Mouse (Mus musculus): Measurements from ENCODE around the gene Vat1l. TPM values are rescaled to one million over a fixed set of nuclear protein-coding genes. Genes with fewer than 3 reads are reported as not detected.

Vat1l gene
- not detected in 2 replicates for polyA plus RNA-seq (2015; fragmentation: Nextera tagmentation; extraction: Ambion mirVana)

DNA sequence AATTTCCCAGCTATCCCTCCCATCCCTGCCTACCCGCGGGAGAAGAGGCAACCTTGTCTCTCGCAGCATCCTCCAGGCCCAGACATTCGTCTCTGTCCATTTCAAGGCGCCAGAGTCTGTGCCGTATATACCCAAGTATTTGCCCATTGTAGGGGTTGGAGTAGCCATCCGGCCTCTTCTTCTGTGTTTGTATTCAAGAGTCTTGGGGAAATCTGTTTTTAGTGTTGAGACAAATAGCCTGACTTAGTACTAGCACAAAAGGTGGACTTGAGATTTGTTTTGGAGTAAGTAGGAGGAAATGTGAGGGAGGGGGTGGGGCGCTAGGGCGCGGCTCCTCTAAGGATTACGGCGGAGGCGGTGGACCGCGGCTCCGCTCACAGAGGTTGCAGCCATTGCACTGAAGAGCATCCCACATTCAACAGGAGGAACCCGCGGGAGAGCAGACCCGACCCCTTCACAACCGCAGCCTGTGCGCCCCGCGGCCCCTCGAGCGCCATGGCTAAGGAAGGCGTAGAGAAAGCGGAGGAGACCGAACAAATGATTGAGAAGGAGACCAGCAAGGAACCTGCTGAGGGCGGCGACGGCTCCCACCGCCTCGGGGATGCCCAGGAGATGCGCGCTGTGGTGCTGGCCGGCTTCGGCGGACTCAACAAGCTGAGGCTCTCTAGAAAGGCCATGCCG, at the start of gene Vat1l:
Gene Vat1l (plus strand): TSS at position 392 of the 681 bp plus-strand sequence.
- Histone ChIP-seq H3K9me3 (ENCODE audit: low read length) (no peaks in the 10 kb centered on the region), H3K4me3 (ENCODE audit: low read depth, low read length) (no peak within 1 kb of the TSS), H3K36me3 (replicated peaks; ENCODE audit: insufficient read depth, low read length) (no peaks in the 10 kb centered on the region), H3K27ac (ENCODE audit: low read depth) (no peak within 1 kb of the TSS), H3K4me1 (ENCODE audit: insufficient read depth) (0 out of 2 replicates have a peak, but pooled peaks cover 2% of the 10 kb centered on the region), H3K27me3 (ENCODE audit: insufficient read depth, low read length) (peaks cover 23% of the 10 kb centered on the region), H3K4me2 (ENCODE audit: low read depth, low read length) (peak within 1 kb of the TSS; percentile 29; the same call in 1 of the 2 replicates), H3K9ac (replicated peaks) (no peak within 1 kb of the TSS)
- peak; percentile 14 for DNase-seq
- TF ChIP-seq EP300 (IDR thresholded peaks at IDR 0.05; ENCODE audit: low read depth) (no peak), CTCF (IDR thresholded peaks at IDR 0.05; ENCODE audit: low read depth) (no peak)
- no peak for ATAC-seq
- 1% methylated on average over 34 of the region's 39 CpGs for WGBS (ENCODE audit: insufficient replicate concordance)

DNA sequence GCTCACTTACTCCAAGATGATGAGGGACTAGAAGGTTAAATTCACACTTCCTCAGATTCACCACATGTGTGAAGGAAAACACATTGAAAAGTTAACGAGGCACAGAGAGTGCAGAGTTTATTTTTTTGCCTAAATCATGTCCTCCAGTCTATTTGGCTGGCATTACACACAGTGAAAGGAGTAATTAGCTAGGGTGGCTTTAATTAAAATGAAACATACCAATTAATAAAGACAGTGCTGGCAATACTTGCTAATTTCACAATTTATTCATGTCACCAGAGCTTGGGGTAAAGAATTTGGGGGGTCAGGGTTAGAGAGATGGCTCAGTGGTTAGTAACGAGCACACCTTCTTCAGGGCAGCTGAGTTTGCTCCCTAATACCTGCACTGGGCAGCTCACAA, 46.8 kb upstream of the Vat1l start:
- no peak overlapping the region for H3K4me3 ChIP-seq (ENCODE audit: low read depth, low read length)
- H3K27me3 ChIP-seq (ENCODE audit: insufficient read depth, low read length): no peaks in the 10 kb centered on the region
- DNase-seq: no peak
- H3K36me3 ChIP-seq (replicated peaks; ENCODE audit: insufficient read depth, low read length): no peaks in the 10 kb centered on the region
- WGBS (ENCODE audit: insufficient replicate concordance): 62% methylated on average over 2 of the region's 2 CpGs
- no peak overlapping the region for H3K27ac ChIP-seq (ENCODE audit: low read depth)
- H3K4me1 ChIP-seq (ENCODE audit: insufficient read depth): no peaks in the 10 kb centered on the region
- no peaks in the 10 kb centered on the region for H3K9me3 ChIP-seq (ENCODE audit: low read length)
- TF ChIP-seq CTCF (IDR thresholded peaks at IDR 0.05; ENCODE audit: low read depth) (no peak), EP300 (IDR thresholded peaks at IDR 0.05; ENCODE audit: low read depth) (no peak)
- no peak overlapping the region for H3K9ac ChIP-seq (replicated peaks)
- ATAC-seq: no peak
- H3K4me2 ChIP-seq (ENCODE audit: low read depth, low read length): no peak overlapping the region

DNA sequence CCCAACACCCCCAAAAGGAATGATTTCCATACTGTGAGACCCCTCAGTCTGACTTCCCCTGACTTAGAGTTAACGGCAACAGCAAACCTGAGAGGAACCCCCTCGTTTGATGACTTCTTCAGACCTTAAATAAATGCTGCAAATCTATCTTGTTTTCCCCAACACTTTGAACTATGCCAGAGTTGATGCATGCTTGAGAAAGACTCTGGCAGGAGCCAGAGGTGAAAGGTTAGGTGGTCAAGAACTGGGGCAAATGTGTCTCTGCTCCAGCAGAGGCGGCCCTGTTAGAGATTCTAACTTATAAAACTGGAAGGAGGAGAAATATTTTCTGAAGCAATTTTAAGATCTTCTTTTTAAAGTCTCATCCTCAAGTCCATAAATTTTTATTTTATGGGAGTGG, 45.7 kb upstream of the Vat1l start:
- H3K27ac ChIP-seq (ENCODE audit: low read depth): no peak overlapping the region

DNA sequence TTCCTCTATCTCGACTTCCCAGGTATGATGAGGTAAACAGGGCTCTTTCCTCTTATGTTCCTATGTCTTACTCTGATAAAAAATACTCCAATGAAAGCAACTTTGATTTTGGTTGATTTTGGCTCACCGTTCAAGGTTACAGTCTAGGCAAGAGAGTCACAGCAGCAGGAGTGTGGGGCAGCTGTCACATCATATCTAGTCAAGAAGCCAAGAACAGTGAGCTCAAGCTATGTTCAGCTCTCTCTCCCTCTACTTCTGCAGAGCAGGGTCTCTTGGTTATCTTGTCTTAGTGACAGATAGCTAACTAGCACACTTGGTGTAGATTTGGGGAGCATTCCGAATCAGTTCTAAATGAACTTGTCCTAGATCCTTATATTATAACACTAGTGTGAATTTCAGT, 41.5 kb upstream of the Vat1l start:
- ATAC-seq (no peak), DNase-seq (no peak)
- no peak overlapping the region for H3K9ac ChIP-seq (replicated peaks)
- no peak overlapping the region for H3K27ac ChIP-seq (ENCODE audit: low read depth)
- WGBS (ENCODE audit: insufficient replicate concordance): 71% methylated on average over 3 of the region's 3 CpGs
- no peak overlapping the region for H3K4me3 ChIP-seq (ENCODE audit: low read depth, low read length)
- H3K4me1 ChIP-seq (ENCODE audit: insufficient read depth): no peaks in the 10 kb centered on the region
- H3K4me2 ChIP-seq (ENCODE audit: low read depth, low read length): no peak overlapping the region
- H3K27me3 ChIP-seq (ENCODE audit: insufficient read depth, low read length): no peaks in the 10 kb centered on the region
- TF ChIP-seq CTCF (IDR thresholded peaks at IDR 0.05; ENCODE audit: low read depth) (no peak), EP300 (IDR thresholded peaks at IDR 0.05; ENCODE audit: low read depth) (no peak)
- no peaks in the 10 kb centered on the region for H3K9me3 ChIP-seq (ENCODE audit: low read length)
- no peaks in the 10 kb centered on the region for H3K36me3 ChIP-seq (replicated peaks; ENCODE audit: insufficient read depth, low read length)

More for the DNA sequence above, 45.7 kb upstream of the Vat1l start:
- Histone ChIP-seq H3K27me3 (ENCODE audit: insufficient read depth, low read length) (no peaks in the 10 kb centered on the region), H3K36me3 (replicated peaks; ENCODE audit: insufficient read depth, low read length) (no peaks in the 10 kb centered on the region), H3K4me3 (ENCODE audit: low read depth, low read length) (no peak overlapping the region), H3K9ac (replicated peaks) (no peak overlapping the region), H3K4me2 (ENCODE audit: low read depth, low read length) (no peak overlapping the region), H3K4me1 (ENCODE audit: insufficient read depth) (no peaks in the 10 kb centered on the region), H3K9me3 (ENCODE audit: low read length) (no peaks in the 10 kb centered on the region)
- ATAC-seq: no peak
- 74% methylated on average over 3 of the region's 3 CpGs for WGBS (ENCODE audit: insufficient replicate concordance)
- DNase-seq: no peak
- TF ChIP-seq EP300 (IDR thresholded peaks at IDR 0.05; ENCODE audit: low read depth) (no peak), CTCF (IDR thresholded peaks at IDR 0.05; ENCODE audit: low read depth) (no peak)

DNA sequence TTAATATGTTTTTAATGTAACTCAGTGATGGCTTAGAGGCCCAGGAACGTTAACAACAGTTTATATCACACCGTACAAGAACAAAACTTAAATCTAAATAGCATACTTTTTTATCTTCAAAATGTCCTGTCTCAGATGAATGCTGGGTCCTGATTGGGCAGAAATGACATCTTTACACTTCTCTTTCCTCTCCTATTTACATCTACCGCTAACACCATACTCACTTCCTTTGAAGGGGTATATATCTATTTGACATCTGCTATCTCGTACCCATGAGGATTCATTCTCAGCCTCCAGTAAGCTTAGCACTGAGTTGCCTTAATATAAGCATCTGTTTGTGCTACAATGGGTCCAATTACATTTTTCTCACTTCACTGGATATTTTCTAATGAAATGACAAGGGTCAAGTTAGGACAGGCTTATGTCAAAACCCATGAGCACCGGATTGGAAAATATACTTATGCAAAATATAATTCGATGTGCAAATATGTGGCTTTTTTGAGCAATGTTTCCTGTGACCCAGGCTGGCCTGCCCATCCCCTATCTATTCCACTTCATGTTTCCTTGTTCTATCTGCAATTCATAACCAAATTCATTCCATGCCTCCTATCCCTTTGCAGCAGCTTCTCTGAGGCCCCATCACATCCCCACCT, 40.8 kb upstream of the Vat1l start:
- Histone ChIP-seq H3K4me3 (ENCODE audit: low read depth, low read length) (no peak overlapping the region), H3K27me3 (ENCODE audit: insufficient read depth, low read length) (no peaks in the 10 kb centered on the region), H3K4me1 (ENCODE audit: insufficient read depth) (no peaks in the 10 kb centered on the region), H3K27ac (ENCODE audit: low read depth) (no peak overlapping the region), H3K9ac (replicated peaks) (no peak overlapping the region), H3K36me3 (replicated peaks; ENCODE audit: insufficient read depth, low read length) (no peaks in the 10 kb centered on the region), H3K4me2 (ENCODE audit: low read depth, low read length) (no peak overlapping the region), H3K9me3 (ENCODE audit: low read length) (no peaks in the 10 kb centered on the region)
- ATAC-seq (no peak), DNase-seq (no peak)
- WGBS (ENCODE audit: insufficient replicate concordance): 70% methylated on average over 6 of the region's 6 CpGs
- TF ChIP-seq EP300 (IDR thresholded peaks at IDR 0.05; ENCODE audit: low read depth): no peak
- no peak for TF ChIP-seq CTCF (IDR thresholded peaks at IDR 0.05; ENCODE audit: low read depth)

DNA sequence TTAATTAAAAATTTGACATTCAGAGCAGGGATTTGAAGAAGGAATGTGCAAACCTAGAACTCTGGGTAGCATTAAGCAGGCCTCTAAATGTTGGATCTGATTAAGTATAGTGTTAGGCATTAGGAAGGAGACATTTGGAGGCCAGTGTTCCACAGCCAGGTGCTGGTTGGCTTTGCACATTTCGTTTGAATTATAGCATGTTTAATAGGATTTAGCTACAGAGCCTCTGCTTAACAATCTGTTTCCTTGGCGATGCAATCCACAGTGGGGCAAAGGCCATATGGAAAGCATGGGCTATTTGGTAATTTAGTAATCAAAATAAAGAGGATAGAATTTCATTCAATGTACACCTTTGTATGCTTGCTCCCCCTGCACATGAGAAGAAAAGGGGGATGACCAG, 39.7 kb upstream of the Vat1l start:
- no peak overlapping the region for H3K27ac ChIP-seq (ENCODE audit: low read depth)
- DNase-seq: no peak
- H3K4me3 ChIP-seq (ENCODE audit: low read depth, low read length): no peak overlapping the region
- no peak for ATAC-seq
- WGBS (ENCODE audit: insufficient replicate concordance): 61% methylated on average over 2 of the region's 2 CpGs
- no peaks in the 10 kb centered on the region for H3K36me3 ChIP-seq (replicated peaks; ENCODE audit: insufficient read depth, low read length)
- no peak overlapping the region for H3K4me2 ChIP-seq (ENCODE audit: low read depth, low read length)
- no peak overlapping the region for H3K9ac ChIP-seq (replicated peaks)
- H3K27me3 ChIP-seq (ENCODE audit: insufficient read depth, low read length): no peaks in the 10 kb centered on the region
- no peaks in the 10 kb centered on the region for H3K4me1 ChIP-seq (ENCODE audit: insufficient read depth)
- no peaks in the 10 kb centered on the region for H3K9me3 ChIP-seq (ENCODE audit: low read length)
- TF ChIP-seq EP300 (IDR thresholded peaks at IDR 0.05; ENCODE audit: low read depth) (no peak), CTCF (IDR thresholded peaks at IDR 0.05; ENCODE audit: low read depth) (no peak)

All from liver, postnatal 0 days (tissue).